Mouse (Mus musculus): ENCODE measurements around the gene 9930022D16Rik. TPM values are rescaled to one million over a fixed set of nuclear protein-coding genes. Genes with fewer than 3 reads are reported as not detected.

Gene 9930022D16Rik
- total and polyA plus RNA-seq, 2 experiments from 2014 or later: not detected

DNA sequence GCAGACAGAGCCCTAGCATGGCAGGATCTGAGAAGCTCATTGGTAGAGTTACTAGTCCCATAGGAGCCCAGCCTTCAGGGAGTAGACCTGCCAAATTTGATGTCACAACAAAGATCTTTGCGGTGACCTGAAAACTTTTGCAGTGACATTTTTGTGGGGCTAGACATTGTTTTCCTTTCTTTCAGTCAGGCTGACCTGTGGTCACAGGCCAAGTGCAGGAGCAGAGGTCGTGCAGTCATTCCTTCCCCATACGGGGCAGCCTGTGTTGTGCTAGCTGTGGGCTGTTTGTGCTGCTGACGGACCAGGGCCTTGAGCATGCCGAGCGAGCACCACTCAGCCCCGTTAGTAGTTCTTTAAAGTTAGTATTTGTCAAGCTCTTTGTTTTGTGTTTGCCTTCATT lies 22.0 kb upstream of the 9930022D16Rik start:
- Histone ChIP-seq H3K4me1 (ENCODE audit: insufficient read depth) (no peaks in the 10 kb centered on the region), H3K4me3 (ENCODE audit: low read depth, low read length) (no peak overlapping the region), H3K27ac (ENCODE audit: low read depth, low read length) (no peak overlapping the region), H3K9ac (no peak overlapping the region), H3K4me2 (ENCODE audit: low read depth) (no peak overlapping the region), H3K36me3 (ENCODE audit: insufficient read depth) (peaks cover 15% of the 10 kb centered on the region; the same call in 1 of the 2 replicates), H3K27me3 (ENCODE audit: insufficient read depth, low read length) (no peaks in the 10 kb centered on the region), H3K9me3 (ENCODE audit: low read length) (no peaks in the 10 kb centered on the region)
- no peak for ATAC-seq
- DNase-seq: no peak
- no peak for TF ChIP-seq CTCF (IDR thresholded peaks at IDR 0.05; ENCODE audit: low read depth)
- 66% methylated on average over 7 of the region's 7 CpGs for WGBS

DNA sequence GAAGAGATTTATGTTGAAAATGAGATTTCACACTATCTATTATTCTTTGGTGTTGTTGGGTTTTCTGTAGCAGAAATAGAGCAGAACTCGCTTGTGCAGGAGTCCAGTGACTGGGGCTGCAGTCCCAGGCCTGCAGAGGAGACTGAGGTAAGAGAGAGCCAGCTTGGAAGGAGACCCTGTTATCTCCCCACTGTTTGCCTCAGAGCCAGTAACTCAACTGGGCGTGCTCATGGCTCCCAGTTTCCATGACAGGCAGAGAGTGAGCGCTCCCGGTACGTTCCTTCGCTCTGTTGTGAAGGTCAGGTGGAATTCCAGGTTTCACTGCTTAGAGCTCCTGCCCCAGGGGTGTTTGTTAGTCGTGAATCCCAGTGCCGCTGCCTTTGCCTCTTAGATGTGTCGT lies 21.1 kb upstream of the 9930022D16Rik start:
- DNase-seq: no peak
- H3K9ac ChIP-seq: no peak overlapping the region

GRCm38 (mm10) chr11:109394758-109395157 lies 19.0 kb upstream of the 9930022D16Rik start:
- WGBS: 93% methylated on average over 9 of the region's 9 CpGs
- Histone ChIP-seq H3K4me2 (ENCODE audit: low read depth) (no peak overlapping the region), H3K27me3 (ENCODE audit: insufficient read depth, low read length) (no peaks in the 10 kb centered on the region), H3K4me3 (ENCODE audit: low read depth, low read length) (no peak overlapping the region), H3K9me3 (ENCODE audit: low read length) (no peaks in the 10 kb centered on the region), H3K4me1 (ENCODE audit: insufficient read depth) (no peaks in the 10 kb centered on the region), H3K9ac (no peak overlapping the region), H3K36me3 (ENCODE audit: insufficient read depth) (peaks cover 28% of the 10 kb centered on the region), H3K27ac (ENCODE audit: low read depth, low read length) (no peak overlapping the region)
- no peak for DNase-seq
- ATAC-seq: no peak
- no peak for TF ChIP-seq CTCF (IDR thresholded peaks at IDR 0.05; ENCODE audit: low read depth)

More for the DNA sequence above, 21.1 kb upstream of the 9930022D16Rik start:
- no peak overlapping the region for H3K27ac ChIP-seq (ENCODE audit: low read depth, low read length)
- H3K4me1 ChIP-seq (ENCODE audit: insufficient read depth): no peaks in the 10 kb centered on the region
- no peak overlapping the region for H3K4me3 ChIP-seq (ENCODE audit: low read depth, low read length)
- H3K27me3 ChIP-seq (ENCODE audit: insufficient read depth, low read length): no peaks in the 10 kb centered on the region
- no peaks in the 10 kb centered on the region for H3K9me3 ChIP-seq (ENCODE audit: low read length)
- no peak overlapping the region for H3K4me2 ChIP-seq (ENCODE audit: low read depth)
- ATAC-seq: no peak
- TF ChIP-seq CTCF (IDR thresholded peaks at IDR 0.05; ENCODE audit: low read depth): no peak
- WGBS: 91% methylated on average over 9 of the region's 9 CpGs
- peaks cover 19% of the 10 kb centered on the region; the same call in 1 of the 2 replicates for H3K36me3 ChIP-seq (ENCODE audit: insufficient read depth)

DNA sequence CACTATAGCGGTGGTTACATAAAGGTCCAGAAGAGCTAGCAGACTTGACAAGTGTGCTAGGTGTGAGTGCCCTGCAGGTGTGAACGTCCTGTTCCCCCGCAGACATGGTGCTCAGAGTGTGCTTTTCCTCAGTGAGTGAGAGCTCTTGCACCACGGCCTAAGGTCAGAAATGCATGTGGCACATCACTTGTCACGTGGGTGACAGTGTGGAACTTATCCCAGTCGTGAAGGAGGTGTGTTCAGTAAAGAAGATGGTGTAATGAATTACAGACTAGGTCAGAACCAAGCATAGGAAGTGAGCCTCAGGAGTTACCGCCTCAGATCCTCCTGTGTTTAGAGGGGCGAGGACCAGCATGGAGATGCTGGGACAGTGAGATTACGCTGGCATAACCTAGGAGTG lies 18.4 kb upstream of the 9930022D16Rik start:
- 96% methylated on average over 9 of the region's 9 CpGs for WGBS
- DNase-seq (no peak), ATAC-seq (no peak)
- Histone ChIP-seq H3K9me3 (ENCODE audit: low read length) (no peaks in the 10 kb centered on the region), H3K27ac (ENCODE audit: low read depth, low read length) (no peak overlapping the region), H3K4me1 (ENCODE audit: insufficient read depth) (no peaks in the 10 kb centered on the region), H3K4me3 (ENCODE audit: low read depth, low read length) (no peak overlapping the region), H3K36me3 (ENCODE audit: insufficient read depth) (peaks cover 28% of the 10 kb centered on the region), H3K4me2 (ENCODE audit: low read depth) (no peak overlapping the region), H3K27me3 (ENCODE audit: insufficient read depth, low read length) (no peaks in the 10 kb centered on the region), H3K9ac (no peak overlapping the region)
- no peak for TF ChIP-seq CTCF (IDR thresholded peaks at IDR 0.05; ENCODE audit: low read depth)

DNA sequence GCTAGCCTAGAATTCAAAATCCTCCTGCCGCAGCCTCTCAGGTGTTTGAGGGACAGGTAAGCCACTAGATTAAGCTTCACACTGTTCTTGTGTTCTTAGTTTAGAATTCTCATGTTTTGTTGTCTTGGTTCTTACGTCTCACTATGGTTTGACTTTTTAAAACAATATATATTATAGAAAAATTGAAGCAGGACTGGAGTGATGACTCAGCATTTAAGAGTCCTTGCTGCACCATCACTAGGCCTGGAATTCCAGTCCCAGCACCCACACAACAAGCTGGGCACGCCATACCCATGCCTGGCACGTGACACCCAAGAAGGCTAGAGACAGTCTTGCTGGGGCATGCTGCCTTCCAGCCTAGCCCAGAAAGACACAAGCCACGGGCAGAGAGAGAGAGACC lies 7.3 kb upstream of the 9930022D16Rik start:
- no peak for DNase-seq
- H3K9me3 ChIP-seq (ENCODE audit: low read length): no peaks in the 10 kb centered on the region
- no peak overlapping the region for H3K4me2 ChIP-seq (ENCODE audit: low read depth)
- 92% methylated on average over 5 of the region's 5 CpGs for WGBS
- no peak for ATAC-seq
- H3K4me3 ChIP-seq (ENCODE audit: low read depth, low read length): no peak overlapping the region
- no peaks in the 10 kb centered on the region for H3K27me3 ChIP-seq (ENCODE audit: insufficient read depth, low read length)
- no peak for TF ChIP-seq CTCF (IDR thresholded peaks at IDR 0.05; ENCODE audit: low read depth)
- H3K27ac ChIP-seq (ENCODE audit: low read depth, low read length): no peak overlapping the region
- H3K4me1 ChIP-seq (ENCODE audit: insufficient read depth): no peaks in the 10 kb centered on the region
- no peak overlapping the region for H3K9ac ChIP-seq
- H3K36me3 ChIP-seq (ENCODE audit: insufficient read depth): no peaks in the 10 kb centered on the region

DNA sequence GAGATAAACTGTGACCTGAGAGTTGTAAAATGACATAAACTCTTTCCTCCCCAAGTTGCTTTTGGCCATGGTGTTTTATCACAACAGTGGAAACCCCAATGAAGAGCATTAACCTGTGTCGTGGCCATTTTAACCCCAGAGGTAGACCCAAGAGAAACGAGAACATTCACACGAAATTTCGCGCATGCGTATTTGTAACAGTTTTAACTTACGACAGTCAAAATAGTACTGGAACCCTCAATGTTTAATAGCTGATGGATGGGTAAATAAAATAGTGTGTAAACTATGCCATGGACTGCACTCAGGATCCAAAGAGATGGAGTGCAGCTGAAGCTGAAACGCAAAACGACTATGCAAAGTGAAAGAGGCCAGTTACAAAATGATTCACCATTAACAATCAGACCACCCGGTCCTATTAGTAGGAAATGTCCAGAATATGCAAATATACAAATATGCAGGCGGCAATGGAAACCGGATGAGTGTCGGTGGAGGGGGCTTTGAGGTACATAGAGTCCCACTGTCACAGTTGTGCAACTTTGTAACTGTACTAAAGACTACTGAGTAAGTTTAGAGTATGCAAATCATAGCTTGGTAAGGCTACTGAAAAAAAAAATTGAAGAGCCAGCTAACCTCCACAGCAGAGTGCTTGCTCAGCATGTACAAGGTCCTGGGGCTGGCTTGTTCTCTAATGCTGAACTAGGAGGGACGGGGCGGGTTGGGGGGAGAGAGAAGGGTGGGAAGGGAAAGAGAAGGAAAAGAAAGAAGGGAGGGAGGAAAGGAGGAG lies 3.3 kb upstream of the 9930022D16Rik start:
- 92% methylated on average over 15 of the region's 15 CpGs for WGBS
- Histone ChIP-seq H3K4me2 (ENCODE audit: low read depth) (no peak overlapping the region), H3K4me3 (ENCODE audit: low read depth, low read length) (no peak overlapping the region), H3K9me3 (ENCODE audit: low read length) (no peaks in the 10 kb centered on the region), H3K9ac (no peak overlapping the region), H3K27me3 (ENCODE audit: insufficient read depth, low read length) (no peaks in the 10 kb centered on the region), H3K36me3 (ENCODE audit: insufficient read depth) (no peaks in the 10 kb centered on the region), H3K4me1 (ENCODE audit: insufficient read depth) (no peaks in the 10 kb centered on the region), H3K27ac (ENCODE audit: low read depth, low read length) (no peak overlapping the region)
- no peak for ATAC-seq
- no peak for DNase-seq
- no peak for TF ChIP-seq CTCF (IDR thresholded peaks at IDR 0.05; ENCODE audit: low read depth)

GRCm38 (mm10) chr11:109414802-109415201 lies 1.1 kb downstream of the 9930022D16Rik start:
- no peak overlapping the region for H3K4me2 ChIP-seq (ENCODE audit: low read depth)
- H3K9ac ChIP-seq: no peak overlapping the region
- H3K27ac ChIP-seq (ENCODE audit: low read depth, low read length): no peak overlapping the region
- H3K4me3 ChIP-seq (ENCODE audit: low read depth, low read length): no peak overlapping the region
- no peaks in the 10 kb centered on the region for H3K36me3 ChIP-seq (ENCODE audit: insufficient read depth)
- no peak for DNase-seq
- H3K4me1 ChIP-seq (ENCODE audit: insufficient read depth): no peaks in the 10 kb centered on the region
- no peak for ATAC-seq
- no peaks in the 10 kb centered on the region for H3K9me3 ChIP-seq (ENCODE audit: low read length)
- 86% methylated on average over 5 of the region's 5 CpGs for WGBS
- no peaks in the 10 kb centered on the region for H3K27me3 ChIP-seq (ENCODE audit: insufficient read depth, low read length)
- no peak for TF ChIP-seq CTCF (IDR thresholded peaks at IDR 0.05; ENCODE audit: low read depth)

Measured in forebrain, postnatal 0 days (tissue).